Mouse (Mus musculus) liver, embryonic 15.5 days (tissue): ENCODE data around the gene Dnah7c. TPM values are rescaled to one million over a fixed set of nuclear protein-coding genes. Genes with fewer than 3 reads are reported as not detected.

Source experiments
- ATAC-seq: fragments of 200-750 bp; cut with Nextera tagmentation; 2 replicates; pipeline ENCODE4 v1.8.0; 2017; ENCODE audit warnings: moderate number of reproducible peaks, mild to moderate bottlenecking, moderate library complexity; ENCODE audit not compliant: insufficient read depth
- H3K27ac ChIP-seq: fragments of 300-500 bp; sonication (generic); replicated peaks from 2 replicates; pipeline ENCODE4 v1.5.1; 2015; ENCODE audit warnings: mild to moderate bottlenecking, inconsistent platforms
- H3K27me3 ChIP-seq: fragments of 300-500 bp; sonication (generic); 2 replicates; pipeline ENCODE4 v1.6.1; 2015; ENCODE audit warnings: mild to moderate bottlenecking, inconsistent platforms
- H3K36me3 ChIP-seq: fragments of 300-500 bp; sonication (generic); replicated peaks from 2 replicates; pipeline ENCODE4 v1.6.1; 2015; ENCODE audit warnings: moderate library complexity, mild to moderate bottlenecking, inconsistent platforms
- H3K4me1 ChIP-seq: fragments of 300-500 bp; sonication (generic); replicated peaks from 2 replicates; pipeline ENCODE4 v1.6.1; 2015; ENCODE audit warnings: inconsistent platforms
- H3K4me2 ChIP-seq: fragments of 300-500 bp; sonication (generic); 2 replicates; pipeline ENCODE4 v1.6.1; 2015; ENCODE audit warnings: moderate library complexity, mild to moderate bottlenecking, inconsistent platforms
- H3K4me3 ChIP-seq: fragments of 300-500 bp; sonication (generic); replicated peaks from 2 replicates; pipeline ENCODE4 v1.5.1; 2015; ENCODE audit warnings: mild to moderate bottlenecking, inconsistent platforms
- H3K9ac ChIP-seq: fragments of 300-500 bp; sonication (generic); 2 replicates; pipeline ENCODE4 v1.6.1; 2015; ENCODE audit warnings: moderate library complexity, mild to moderate bottlenecking, inconsistent platforms
- H3K9me3 ChIP-seq: fragments of 300-500 bp; sonication (generic); replicated peaks from 2 replicates; pipeline ENCODE4 v1.6.1; 2016; ENCODE audit warnings: inconsistent platforms
- WGBS: fragments of 180-500 bp; shearing (Covaris S2); methylation state at CpG from one replicate; pipeline ENCODE4 v1.1.7; 2015; ENCODE audit warnings: mixed read lengths; ENCODE audit not compliant: insufficient replicate concordance; 5-methylcytosine and 5-hydroxymethylcytosine counted together
- polyA plus RNA-seq: library from polyadenylated mRNA; unstranded; fragments of >200 nt; fragmentation: Nextera tagmentation; extraction: Ambion mirVana; gene quantifications from 2 replicates; pipeline ENCODE4 v1.2.1, GENCODE M21; 2015

Dnah7c gene
- polyA plus RNA-seq, 1 experiment from 2014 or later, result not detected

- WGBS, result 52% methylated on average over 5 of the region's 5 CpGs
- Histone ChIP-seq H3K4me2 (no peak overlapping the region), H3K4me3 (no peak overlapping the region), H3K9me3 (no peaks in the 10 kb centered on the region), H3K27ac (no peak overlapping the region), H3K27me3 (no peaks in the 10 kb centered on the region), H3K36me3 (no peaks in the 10 kb centered on the region), H3K4me1 (no peaks in the 10 kb centered on the region), H3K9ac (no peak overlapping the region)
- ATAC-seq, result no peak
Observed at GRCm38 (mm10) chr1:46831927-46832326, 406.5 kb downstream of the Dnah7c start.

GRCm38 (mm10) chr1:46843406-46843805 is 418.0 kb downstream of the Dnah7c start:
- no peak overlapping the region for H3K4me2 ChIP-seq
- H3K4me3 ChIP-seq, result no peak overlapping the region
- H3K36me3 ChIP-seq, result no peaks in the 10 kb centered on the region
- no peaks in the 10 kb centered on the region for H3K9me3 ChIP-seq
- H3K27me3 ChIP-seq, result no peaks in the 10 kb centered on the region
- no peak overlapping the region for H3K9ac ChIP-seq
- ATAC-seq, result no peak
- WGBS, result 46% methylated on average over 4 of the region's 4 CpGs
- no peak overlapping the region for H3K27ac ChIP-seq
- H3K4me1 ChIP-seq, result no peaks in the 10 kb centered on the region

- Histone ChIP-seq H3K27me3 (no peaks in the 10 kb centered on the region), H3K4me3 (no peak overlapping the region), H3K9ac (no peak overlapping the region), H3K4me1 (no peaks in the 10 kb centered on the region), H3K9me3 (no peaks in the 10 kb centered on the region), H3K36me3 (no peaks in the 10 kb centered on the region), H3K27ac (no peak overlapping the region), H3K4me2 (no peak overlapping the region)
- WGBS, result 65% methylated on average over 2 of the region's 2 CpGs
- no peak for ATAC-seq
Observed at GRCm38 (mm10) chr1:46844281-46844680, 418.9 kb downstream of the Dnah7c start.

GRCm38 (mm10) chr1:46845221-46845620 is 419.8 kb downstream of the Dnah7c start:
- Histone ChIP-seq H3K36me3 (no peaks in the 10 kb centered on the region), H3K27ac (no peak overlapping the region), H3K27me3 (no peaks in the 10 kb centered on the region), H3K4me3 (no peak overlapping the region), H3K9ac (no peak overlapping the region), H3K9me3 (no peaks in the 10 kb centered on the region), H3K4me1 (no peaks in the 10 kb centered on the region), H3K4me2 (no peak overlapping the region)
- no peak for ATAC-seq
- WGBS, result 51% methylated on average over 5 of the region's 5 CpGs

- Histone ChIP-seq H3K9me3 (no peaks in the 10 kb centered on the region), H3K27ac (no peak overlapping the region), H3K36me3 (no peaks in the 10 kb centered on the region), H3K27me3 (no peaks in the 10 kb centered on the region), H3K9ac (no peak overlapping the region), H3K4me3 (no peak overlapping the region), H3K4me2 (no peak overlapping the region), H3K4me1 (peaks cover 20% of the 10 kb centered on the region)
- no peak for ATAC-seq
- WGBS, result 45% methylated on average over 1 of the region's 1 CpGs
Observed at GRCm38 (mm10) chr1:46849758-46850157, 424.4 kb downstream of the Dnah7c start.

GRCm38 (mm10) chr1:46851586-46851985 is 426.2 kb downstream of the Dnah7c start:
- ATAC-seq, result no peak
- H3K4me1 ChIP-seq, result peaks cover 21% of the 10 kb centered on the region
- H3K4me3 ChIP-seq, result no peak overlapping the region
- H3K4me2 ChIP-seq, result peak overlapping the region; percentile 23; the same call in 1 of the 2 replicates
- 31% methylated on average over 4 of the region's 4 CpGs for WGBS
- no peaks in the 10 kb centered on the region for H3K36me3 ChIP-seq
- H3K27me3 ChIP-seq, result no peaks in the 10 kb centered on the region
- H3K9ac ChIP-seq, result no peak overlapping the region
- H3K9me3 ChIP-seq, result no peaks in the 10 kb centered on the region
- H3K27ac ChIP-seq, result no peak overlapping the region

GRCm38 (mm10) chr1:46852216-46852599 is 426.8 kb downstream of the Dnah7c start:
- WGBS, result under 1% methylated on average over 4 of the region's 4 CpGs
- no peak for ATAC-seq

GRCm38 (mm10) chr1:46852600-46853272 is 427.3 kb downstream of the Dnah7c start:
- Histone ChIP-seq H3K4me2 (peak overlapping the region; percentile 89), H3K9ac (peak overlapping the region; percentile 93), H3K27ac (peak overlapping the region; percentile 92)

More at GRCm38 (mm10) chr1:46852216-46852599, 426.8 kb downstream of the Dnah7c start:
- Histone ChIP-seq H3K4me2 (peak overlapping the region; percentile 89), H3K9me3 (no peaks in the 10 kb centered on the region), H3K4me3 (peak overlapping the region; percentile 90), H3K36me3 (no peaks in the 10 kb centered on the region), H3K27me3 (no peaks in the 10 kb centered on the region), H3K4me1 (peaks cover 21% of the 10 kb centered on the region), H3K27ac (peak overlapping the region; percentile 92; the same call in 1 of the 2 replicates), H3K9ac (peak overlapping the region; percentile 93)

GRCm38 (mm10) chr1:46853317-46854035 is 428.1 kb downstream of the Dnah7c start:
- peak; percentile 94 for ATAC-seq
- H3K9me3 ChIP-seq, result no peaks in the 10 kb centered on the region
- H3K4me2 ChIP-seq, result peak overlapping the region; percentile 89
- peak overlapping the region; percentile 93 for H3K9ac ChIP-seq
- no peaks in the 10 kb centered on the region for H3K27me3 ChIP-seq
- peak overlapping the region; percentile 92 for H3K27ac ChIP-seq
- peaks cover 21% of the 10 kb centered on the region for H3K4me1 ChIP-seq
- H3K36me3 ChIP-seq, result no peaks in the 10 kb centered on the region
- H3K4me3 ChIP-seq, result peak overlapping the region; percentile 90
- under 1% methylated on average over 86 of the region's 86 CpGs for WGBS

More at GRCm38 (mm10) chr1:46852600-46853272, 427.3 kb downstream of the Dnah7c start:
- ATAC-seq, result peak; percentile 7
- Histone ChIP-seq H3K36me3 (no peaks in the 10 kb centered on the region), H3K4me3 (peak overlapping the region; percentile 90), H3K9me3 (no peaks in the 10 kb centered on the region), H3K4me1 (peaks cover 21% of the 10 kb centered on the region), H3K27me3 (no peaks in the 10 kb centered on the region)
- WGBS, result 0% methylated on average over 74 of the region's 75 CpGs

GRCm38 (mm10) chr1:46854036-46854900 is 428.9 kb downstream of the Dnah7c start:
- no peak for ATAC-seq
- H3K4me1 ChIP-seq, result peaks cover 21% of the 10 kb centered on the region
- H3K27me3 ChIP-seq, result no peaks in the 10 kb centered on the region
- peak overlapping the region; percentile 90 for H3K27ac ChIP-seq
- peak overlapping the region; percentile 90 for H3K4me3 ChIP-seq
- H3K36me3 ChIP-seq, result no peaks in the 10 kb centered on the region
- H3K4me2 ChIP-seq, result peak overlapping the region; percentile 89
- peak overlapping the region; percentile 66 for H3K9ac ChIP-seq
- 28% methylated on average over 18 of the region's 18 CpGs for WGBS
- H3K9me3 ChIP-seq, result no peaks in the 10 kb centered on the region

GRCm38 (mm10) chr1:46856498-46856897 is 431.1 kb downstream of the Dnah7c start:
- 32% methylated on average over 4 of the region's 4 CpGs for WGBS
- no peaks in the 10 kb centered on the region for H3K27me3 ChIP-seq
- H3K4me1 ChIP-seq, result peaks cover 19% of the 10 kb centered on the region
- H3K4me2 ChIP-seq, result no peak overlapping the region
- H3K36me3 ChIP-seq, result no peaks in the 10 kb centered on the region
- ATAC-seq, result no peak
- no peak overlapping the region for H3K9ac ChIP-seq
- H3K27ac ChIP-seq, result no peak overlapping the region
- H3K4me3 ChIP-seq, result no peak overlapping the region
- no peaks in the 10 kb centered on the region for H3K9me3 ChIP-seq
